Mouse (Mus musculus) stomach, postnatal 0 days (tissue): ENCODE results near the gene Armcx6.

ENCODE experiments used
- CTCF ChIP-seq: IDR thresholded peaks from 2 replicates; pipeline ENCODE4 v1.5.1; 2016; ENCODE audit warnings: antibody characterized with exemption, low read depth, mild to moderate bottlenecking, moderate library complexity
- EP300 ChIP-seq: optimal IDR thresholded peaks from 2 replicates; pipeline ENCODE3; 2016; ENCODE audit warnings: antibody characterized with exemption

- TF ChIP-seq EP300 = no peak
- no peak for TF ChIP-seq CTCF
These were observed 693 bp upstream of the Armcx6 start for GRCm38 (mm10) chrX:134751910-134752309.
